Mouse (Mus musculus) C2C12 (cell line): ENCODE results near the gene Lima1.

ENCODE experiments used
- CTCF ChIP-seq: IDR thresholded peaks from one replicate; pipeline ENCODE4 v1.5.1; 2011; ENCODE audit not compliant: control insufficient read depth, insufficient read depth, insufficient read length
- FOSL1 ChIP-seq: IDR thresholded peaks from one replicate; pipeline ENCODE4 v1.8.0; 2011; ENCODE audit warnings: mild to moderate bottlenecking, low read length; ENCODE audit not compliant: poor library complexity, insufficient read depth, severe bottlenecking
- USF1 ChIP-seq: IDR thresholded peaks from one replicate; pipeline ENCODE4 v1.6.1; 2011; ENCODE audit warnings: low read depth, mild to moderate bottlenecking, control low read depth, moderate library complexity

DNA sequence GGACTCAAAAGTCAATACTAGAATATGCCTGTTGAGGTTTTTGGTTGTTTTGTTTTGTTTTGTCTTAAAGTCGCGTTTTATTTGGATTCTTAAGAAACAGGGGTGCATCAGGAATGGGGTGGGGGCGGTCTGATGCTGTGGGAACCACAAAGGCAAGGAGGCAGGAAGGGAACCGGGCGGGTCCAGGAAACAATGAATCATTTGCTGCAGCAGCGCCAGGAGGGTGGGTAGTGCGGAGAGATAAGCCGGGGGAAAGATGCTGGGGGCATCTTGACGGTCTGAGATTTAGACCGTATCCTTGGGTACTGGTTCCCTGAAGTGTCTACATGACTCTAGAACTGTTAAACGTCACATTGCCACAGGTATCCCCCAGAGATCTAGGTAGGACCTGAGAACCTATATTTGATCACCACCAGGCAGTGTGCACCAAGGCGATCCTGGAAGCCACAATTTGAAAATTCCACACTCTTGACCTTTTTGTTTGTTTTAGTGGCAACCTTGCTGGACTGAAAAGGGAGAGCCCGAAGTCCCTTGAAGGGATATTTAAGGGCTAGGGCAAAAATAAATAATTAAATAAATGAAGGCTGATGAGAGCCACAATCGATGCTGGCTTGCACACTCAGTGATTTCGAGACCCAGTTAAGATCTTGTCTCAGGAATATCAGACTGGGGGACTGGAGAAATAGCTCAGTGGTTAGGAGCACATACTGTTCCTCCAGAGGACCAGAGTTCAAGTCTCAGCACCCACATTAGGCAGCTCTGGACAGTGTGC, 8.6 kb downstream of the Lima1 start:
- TF ChIP-seq CTCF (no peak), USF1 (no peak), FOSL1 (no peak)
